Mouse (Mus musculus): ENCODE results near the gene Btbd9.

Gene Btbd9

GRCm38 (mm10) chr17:30604296-30604695 lies 28.0 kb upstream of the Btbd9 start:
- intact Hi-C loops (cut with DNase I), result no loop called here

GRCm38 (mm10) chr17:30602175-30602574 lies 25.9 kb upstream of the Btbd9 start:
- intact Hi-C loops (cut with DNase I), result no loop called here

- intact Hi-C loops (cut with DNase I), result no loop called here
Measured at GRCm38 (mm10) chr17:30598300-30598699, 22.0 kb upstream of the Btbd9 start.

GRCm38 (mm10) chr17:30597786-30598185 lies 21.5 kb upstream of the Btbd9 start:
- intact Hi-C loops (cut with DNase I), result no loop called here

- intact Hi-C loops (cut with DNase I), result no loop called here
Measured at GRCm38 (mm10) chr17:30594846-30595245, 18.6 kb upstream of the Btbd9 start.

- intact Hi-C loops (cut with DNase I), result no loop called here
Measured at GRCm38 (mm10) chr17:30594407-30594806, 18.1 kb upstream of the Btbd9 start.

- intact Hi-C loops (cut with DNase I), result loop anchor here (2.0 kb wide), 1 partner anchor 30 kb away; no protein-coding TSS in a partner anchor
Measured at GRCm38 (mm10) chr17:30590417-30591198, 14.3 kb upstream of the Btbd9 start.

- intact Hi-C loops (cut with DNase I), result no loop called here
Measured at GRCm38 (mm10) chr17:30583258-30584001, 7.1 kb upstream of the Btbd9 start.

- intact Hi-C loops (cut with DNase I), result no loop called here
Measured at GRCm38 (mm10) chr17:30582313-30582712, 6.0 kb upstream of the Btbd9 start.

GRCm38 (mm10) chr17:30581201-30581600 lies 4.9 kb upstream of the Btbd9 start:
- intact Hi-C loops (cut with DNase I), result no loop called here

- intact Hi-C loops (cut with DNase I), result no loop called here
Measured at GRCm38 (mm10) chr17:30580781-30581180, 4.5 kb upstream of the Btbd9 start.

- intact Hi-C loops (cut with DNase I), result loop anchor here (5.0 kb wide), 1 partner anchor 35 kb away; no protein-coding TSS in a partner anchor
Measured at GRCm38 (mm10) chr17:30576946-30577345, 658 bp upstream of the Btbd9 start.

- intact Hi-C loops (cut with DNase I), result loop anchor here (5.0 kb wide), 1 partner anchor 37 kb away; no protein-coding TSS in a partner anchor
Measured at GRCm38 (mm10) chr17:30575121-30575904, 975 bp downstream of the Btbd9 start.

- intact Hi-C loops (cut with DNase I), result loop anchor here (5.0 kb wide), 1 partner anchor 38 kb away; no protein-coding TSS in a partner anchor
Measured at GRCm38 (mm10) chr17:30574783-30575075, 1.6 kb downstream of the Btbd9 start.

- intact Hi-C loops (cut with DNase I), result no loop called here
Measured at GRCm38 (mm10) chr17:30573990-30574782, 2.1 kb downstream of the Btbd9 start.

- intact Hi-C loops (cut with DNase I), result no loop called here
Measured at GRCm38 (mm10) chr17:30570971-30571370, 5.3 kb downstream of the Btbd9 start.

- intact Hi-C loops (cut with DNase I), result no loop called here
Measured at GRCm38 (mm10) chr17:30570173-30570572, 6.1 kb downstream of the Btbd9 start.

- intact Hi-C loops (cut with DNase I), result no loop called here
Measured at GRCm38 (mm10) chr17:30568473-30568872, 7.8 kb downstream of the Btbd9 start.

- intact Hi-C loops (cut with DNase I), result no loop called here
Measured at GRCm38 (mm10) chr17:30564971-30565370, 11.3 kb downstream of the Btbd9 start.

GRCm38 (mm10) chr17:30564407-30564806 lies 11.9 kb downstream of the Btbd9 start:
- intact Hi-C loops (cut with DNase I), result no loop called here

All from adrenal gland (tissue).